Mouse (Mus musculus) stomach, embryonic 14.5 days (tissue): ENCODE results near the gene Myrf. TPM values are rescaled to one million over a fixed set of nuclear protein-coding genes. Genes with fewer than 3 reads are reported as not detected.

Experiments
- ATAC-seq: fragments of 200-750 bp; cut with Nextera tagmentation; 2 replicates; pipeline ENCODE4 v1.8.0; 2017; ENCODE audit warnings: low read depth, moderate TSS enrichment; ENCODE audit not compliant: insufficient number of reproducible peaks, insufficient read depth, low FRiP score
- H3K27ac ChIP-seq: fragments of 300-500 bp; sonication (generic); 2 replicates; pipeline ENCODE4 v1.5.1; 2014; ENCODE audit warnings: mild to moderate bottlenecking, low read length, moderate library complexity, mixed read lengths
- H3K27me3 ChIP-seq: fragments of 300-500 bp; sonication (generic); 2 replicates; pipeline ENCODE4 v1.6.1; 2014; ENCODE audit warnings: low read length, control low read depth, mixed read lengths; ENCODE audit not compliant: control insufficient read depth, insufficient read depth
- H3K36me3 ChIP-seq: fragments of 300-500 bp; sonication (generic); 2 replicates; pipeline ENCODE4 v1.6.1; 2014; ENCODE audit warnings: mild to moderate bottlenecking, control low read depth, low read length, moderate library complexity, mixed read lengths; ENCODE audit not compliant: control insufficient read depth, insufficient read depth
- H3K4me1 ChIP-seq: fragments of 300-500 bp; sonication (generic); 2 replicates; pipeline ENCODE4 v1.6.1; 2014; ENCODE audit warnings: low read length, control low read depth, mixed read lengths; ENCODE audit not compliant: control insufficient read depth, insufficient read depth
- H3K4me2 ChIP-seq: fragments of 300-500 bp; sonication (generic); replicated peaks from 2 replicates; pipeline ENCODE4 v1.6.1; 2014; ENCODE audit warnings: low read depth, low read length, control low read depth
- H3K4me3 ChIP-seq: fragments of 300-500 bp; sonication (generic); 2 replicates; pipeline ENCODE4 v1.5.1; 2014; ENCODE audit warnings: low read depth, low read length, control low read depth
- H3K9ac ChIP-seq: fragments of 300-500 bp; sonication (generic); replicated peaks from 2 replicates; pipeline ENCODE4 v1.6.1; 2014; ENCODE audit warnings: low read depth, mild to moderate bottlenecking, control low read depth, low read length, moderate library complexity, mixed read lengths
- H3K9me3 ChIP-seq: fragments of 300-500 bp; sonication (generic); 2 replicates; pipeline ENCODE4 v1.6.1; 2016; ENCODE audit warnings: low read depth, low read length, control low read depth; ENCODE audit not compliant: control insufficient read depth
- WGBS: fragments of 180-500 bp; shearing (Covaris S2); extraction: QIAGEN DNeasy Blood & Tissue Kit; methylation state at CpG from one replicate; pipeline ENCODE4 v1.1.7; 2014; 5-methylcytosine and 5-hydroxymethylcytosine counted together
- polyA plus RNA-seq: library from polyadenylated mRNA; unstranded; fragments of >200 nt; fragmentation: Nextera tagmentation; extraction: Ambion mirVana; gene quantifications from 2 replicates; pipeline ENCODE4 v1.2.1, GENCODE M21; 2014

The Myrf gene
- polyA plus RNA-seq, 1 experiment from 2014 or later, result 28.4 TPM

GRCm38 (mm10) chr19:10267057-10267456 lies 26.5 kb upstream of the Myrf start:
- H3K27ac ChIP-seq, result peak overlapping the region; percentile 70; the same call in 1 of the 2 replicates
- 31% methylated on average over 15 of the region's 15 CpGs for WGBS
- H3K4me3 ChIP-seq, result no peak overlapping the region
- no peak for ATAC-seq
- no peak overlapping the region for H3K9ac ChIP-seq
- H3K27me3 ChIP-seq, result no peaks in the 10 kb centered on the region
- H3K4me2 ChIP-seq, result 0 out of 2 replicates have a peak overlapping the region, but pooled peaks have one; percentile 8
- H3K4me1 ChIP-seq, result 0 out of 2 replicates have a peak, but pooled peaks cover 8% of the 10 kb centered on the region
- no peaks in the 10 kb centered on the region for H3K9me3 ChIP-seq
- H3K36me3 ChIP-seq, result 0 out of 2 replicates have a peak, but pooled peaks cover 4% of the 10 kb centered on the region

- 0 out of 2 replicates have a peak, but pooled peaks cover 4% of the 10 kb centered on the region for H3K36me3 ChIP-seq
- peak; percentile 66 for ATAC-seq
- peak overlapping the region; percentile 70; the same call in 1 of the 2 replicates for H3K27ac ChIP-seq
- 22% methylated on average over 14 of the region's 14 CpGs for WGBS
- no peak overlapping the region for H3K4me2 ChIP-seq
- H3K9me3 ChIP-seq, result no peaks in the 10 kb centered on the region
- no peak overlapping the region for H3K4me3 ChIP-seq
- H3K9ac ChIP-seq, result no peak overlapping the region
- 0 out of 2 replicates have a peak, but pooled peaks cover 8% of the 10 kb centered on the region for H3K4me1 ChIP-seq
- no peaks in the 10 kb centered on the region for H3K27me3 ChIP-seq
Measured at GRCm38 (mm10) chr19:10266196-10266850, 25.8 kb upstream of the Myrf start.

- WGBS, result 63% methylated on average over 7 of the region's 7 CpGs
- H3K9ac ChIP-seq, result no peak overlapping the region
- H3K27ac ChIP-seq, result no peak overlapping the region
- H3K27me3 ChIP-seq, result no peaks in the 10 kb centered on the region
- H3K4me3 ChIP-seq, result no peak overlapping the region
- H3K9me3 ChIP-seq, result no peaks in the 10 kb centered on the region
- H3K36me3 ChIP-seq, result 0 out of 2 replicates have a peak, but pooled peaks cover 4% of the 10 kb centered on the region
- ATAC-seq, result no peak
- H3K4me2 ChIP-seq, result no peak overlapping the region
- no peaks in the 10 kb centered on the region for H3K4me1 ChIP-seq
Measured at GRCm38 (mm10) chr19:10261369-10261768, 20.8 kb upstream of the Myrf start.

GRCm38 (mm10) chr19:10258279-10259011 lies 17.9 kb upstream of the Myrf start:
- Histone ChIP-seq H3K4me2 (no peak overlapping the region), H3K36me3 (0 out of 2 replicates have a peak, but pooled peaks cover 4% of the 10 kb centered on the region), H3K9ac (no peak overlapping the region), H3K27me3 (no peaks in the 10 kb centered on the region), H3K4me3 (no peak overlapping the region), H3K27ac (no peak overlapping the region), H3K9me3 (no peaks in the 10 kb centered on the region), H3K4me1 (no peaks in the 10 kb centered on the region)
- ATAC-seq, result peak; percentile 16
- 20% methylated on average over 6 of the region's 6 CpGs for WGBS

GRCm38 (mm10) chr19:10248128-10248527 lies 7.6 kb upstream of the Myrf start:
- Histone ChIP-seq H3K36me3 (no peaks in the 10 kb centered on the region), H3K9me3 (no peaks in the 10 kb centered on the region), H3K4me1 (peaks cover 13% of the 10 kb centered on the region), H3K27me3 (no peaks in the 10 kb centered on the region), H3K27ac (no peak overlapping the region), H3K4me3 (no peak overlapping the region), H3K9ac (no peak overlapping the region), H3K4me2 (peak overlapping the region; percentile 13; the same call in 1 of the 2 replicates)
- ATAC-seq, result peak; percentile 57; the same call in 1 of the 2 replicates
- 26% methylated on average over 20 of the region's 20 CpGs for WGBS

GRCm38 (mm10) chr19:10247165-10247564 lies 6.6 kb upstream of the Myrf start:
- ATAC-seq, result no peak
- WGBS, result 25% methylated on average over 6 of the region's 6 CpGs
- H3K4me1 ChIP-seq, result peaks cover 13% of the 10 kb centered on the region
- no peaks in the 10 kb centered on the region for H3K9me3 ChIP-seq
- H3K27me3 ChIP-seq, result no peaks in the 10 kb centered on the region
- H3K4me3 ChIP-seq, result no peak overlapping the region
- H3K9ac ChIP-seq, result no peak overlapping the region
- no peak overlapping the region; the same call in 1 of the 2 replicates for H3K27ac ChIP-seq
- H3K36me3 ChIP-seq, result no peaks in the 10 kb centered on the region
- no peak overlapping the region for H3K4me2 ChIP-seq

- no peak for ATAC-seq
- no peaks in the 10 kb centered on the region for H3K36me3 ChIP-seq
- H3K4me2 ChIP-seq, result no peak overlapping the region
- 14% methylated on average over 3 of the region's 3 CpGs for WGBS
- H3K27ac ChIP-seq, result no peak overlapping the region
- peaks cover 19% of the 10 kb centered on the region for H3K4me1 ChIP-seq
- no peak overlapping the region for H3K9ac ChIP-seq
- H3K9me3 ChIP-seq, result no peaks in the 10 kb centered on the region
- no peak overlapping the region for H3K4me3 ChIP-seq
- no peaks in the 10 kb centered on the region for H3K27me3 ChIP-seq
Measured at GRCm38 (mm10) chr19:10244183-10244582, 3.6 kb upstream of the Myrf start.

- Histone ChIP-seq H3K9me3 (no peaks in the 10 kb centered on the region), H3K4me1 (peaks cover 22% of the 10 kb centered on the region), H3K9ac (no peak overlapping the region), H3K27me3 (no peaks in the 10 kb centered on the region), H3K36me3 (no peaks in the 10 kb centered on the region), H3K27ac (no peak overlapping the region), H3K4me2 (no peak overlapping the region), H3K4me3 (no peak overlapping the region)
- WGBS, result 21% methylated on average over 8 of the region's 8 CpGs
- ATAC-seq, result no peak
Measured at GRCm38 (mm10) chr19:10242916-10243315, 2.4 kb upstream of the Myrf start.
